Mouse (Mus musculus) E14TG2a.4 (cell line): ENCODE data around the gene Gm49394.

ENCODE experiments used
- CTCF ChIP-seq: conservative IDR thresholded peaks from 2 replicates; pipeline ENCODE4 v1.5.1; 2014; ENCODE audit warnings: low read length
- POU5F1 ChIP-seq: IDR thresholded peaks from 2 replicates; pipeline ENCODE4 v1.6.1; 2014; ENCODE audit warnings: low read length, borderline replicate concordance

DNA sequence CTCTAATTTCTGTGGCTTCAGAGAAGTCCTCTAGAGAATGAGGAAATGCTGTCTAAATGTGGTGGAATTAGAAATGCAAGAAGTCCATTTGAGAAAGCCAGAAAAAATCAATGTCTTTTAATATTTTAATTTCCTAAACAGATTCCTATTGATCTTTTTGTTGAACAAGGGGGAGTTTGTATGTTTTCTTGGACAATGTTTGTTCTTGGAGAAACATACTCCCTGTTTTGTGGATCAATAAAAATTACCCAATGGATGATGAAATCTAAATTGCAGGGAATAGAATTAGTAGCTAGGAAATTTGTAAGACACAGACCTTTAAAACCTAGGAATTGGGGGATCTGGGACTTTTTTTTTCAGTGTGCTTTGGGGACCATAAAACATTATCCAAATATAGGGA lies 7.9 kb downstream of the Gm49394 start:
- no peak for TF ChIP-seq CTCF
- TF ChIP-seq POU5F1 = no peak
